Mouse (Mus musculus) v-Abl transformed pro-B cells (cell line): Measurements from ENCODE around the gene Art3.
"Not testable (repeated sequence)": the region's sequence is repeated elsewhere in the genome, so short reads cannot be mapped to it uniquely, and the experiment has no call there.

Experiments
- in situ Hi-C, 2 experiments: fragments of 400-800 bp; cut with MboI; formaldehyde crosslinking; loops; one replicate each; pipeline ENCODE4 v1.15.1; 2025; ENCODE audit not compliant: unreplicated experiment in 2 of 2

The Art3 gene

DNA sequence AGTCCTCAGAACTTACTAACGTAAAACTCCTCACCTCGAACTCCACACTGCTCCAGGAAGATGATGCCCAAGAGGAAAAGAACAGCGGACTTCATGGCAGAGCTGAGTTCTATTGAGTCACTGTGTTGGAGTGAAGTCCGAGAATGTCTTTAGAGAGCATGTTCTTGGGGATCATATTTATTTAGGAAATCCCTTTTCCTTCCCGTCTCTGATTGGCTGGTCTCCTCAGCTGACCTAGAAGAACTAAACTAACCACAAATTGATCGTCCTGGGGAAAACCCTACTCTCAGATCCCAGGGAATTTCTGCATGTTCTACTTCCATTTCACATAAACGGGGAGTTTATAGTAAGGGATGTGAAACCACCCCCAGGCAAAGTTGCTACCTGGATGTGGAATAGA lies 3.7 kb upstream of the Art3 start, which contains the start of gene Cxcl9:
TSS of gene Cxcl9 (minus strand) at position 151 of the 400 bp plus-strand sequence.
- in situ Hi-C loops, result no loop called here

- in situ Hi-C loops, result no loop called here
These were observed 505 bp upstream of the Art3 start for GRCm38 (mm10) chr5:92331122-92331521.

GRCm38 (mm10) chr5:92332359-92332840 lies 773 bp downstream of the Art3 start:
- in situ Hi-C loops, result no loop called here

DNA sequence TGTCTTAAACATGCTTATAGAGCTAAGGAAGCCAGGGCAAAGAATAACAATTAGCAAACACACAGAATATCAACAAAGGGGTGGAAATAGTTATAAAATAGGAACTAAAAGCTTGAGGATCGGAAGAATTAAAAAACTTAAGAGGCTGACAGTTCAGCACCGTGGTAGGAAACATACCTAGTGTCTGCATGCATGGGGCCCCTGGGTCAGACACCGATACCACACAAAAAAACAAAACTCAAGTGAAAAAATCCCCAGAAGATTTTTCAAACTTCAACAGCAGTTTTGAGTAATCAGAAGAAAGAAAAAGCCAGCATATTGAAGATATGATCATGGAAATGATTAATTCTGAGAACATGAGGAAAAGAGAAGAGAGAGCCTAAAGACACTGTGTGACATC lies 5.1 kb downstream of the Art3 start:
- in situ Hi-C loops, result no loop called here

DNA sequence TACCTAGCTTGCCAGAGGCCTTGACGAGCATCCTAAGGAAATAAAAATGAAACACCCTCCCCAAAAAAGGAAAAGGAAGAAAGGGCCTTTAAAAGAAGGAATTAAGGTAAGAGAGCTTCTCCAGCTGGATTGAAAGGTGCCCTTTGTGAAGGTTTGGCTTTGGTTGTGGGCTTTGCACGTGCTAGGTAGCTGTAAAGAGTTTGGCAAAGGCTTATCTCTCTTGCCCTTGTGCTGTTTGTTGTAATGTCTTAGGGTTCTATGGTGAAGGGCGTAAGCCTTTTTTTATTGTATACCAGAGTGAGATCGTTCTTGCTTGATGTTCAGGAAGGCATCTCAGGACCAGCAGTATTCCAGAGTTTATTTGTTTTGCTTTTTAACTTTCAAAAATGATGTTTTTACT lies 9.0 kb downstream of the Art3 start:
- in situ Hi-C loops, result no loop called here

GRCm38 (mm10) chr5:92345006-92345405 lies 13.4 kb downstream of the Art3 start:
- in situ Hi-C loops, result no loop called here

DNA sequence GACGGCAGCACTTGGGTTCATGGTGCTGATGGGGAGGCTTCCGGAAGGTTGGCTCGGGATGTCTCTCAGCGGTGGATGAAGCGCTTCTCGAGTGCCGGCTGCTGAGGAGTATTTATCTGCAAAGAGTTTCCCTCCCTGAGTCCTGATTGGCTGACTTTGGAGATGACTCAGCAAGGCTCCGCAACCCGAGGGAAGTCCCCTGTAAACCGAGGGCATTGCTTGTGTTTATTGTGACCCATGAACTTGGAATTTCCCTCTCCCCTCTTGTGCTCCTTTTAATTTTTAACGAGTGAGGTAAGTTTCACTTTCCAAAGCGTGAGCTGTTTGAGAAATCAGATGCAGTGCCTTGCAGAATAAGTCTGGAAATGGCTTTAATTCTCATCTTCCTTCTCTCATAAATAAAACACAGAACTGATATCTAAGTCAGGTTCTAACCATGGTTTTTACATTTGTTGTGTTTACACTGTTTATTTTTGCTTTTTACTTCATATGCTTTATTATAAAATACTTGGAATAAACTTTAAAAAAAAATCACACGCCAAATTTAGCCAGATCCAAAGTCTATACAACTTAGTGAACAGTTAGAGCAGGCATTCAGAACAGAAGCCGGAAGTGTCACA lies 17.3 kb downstream of the Art3 start, which contains the start of gene Cxcl10:
TSS of gene Cxcl10 (minus strand) at position 96 of the 620 bp plus-strand sequence.
- in situ Hi-C loops, result no loop called here

DNA sequence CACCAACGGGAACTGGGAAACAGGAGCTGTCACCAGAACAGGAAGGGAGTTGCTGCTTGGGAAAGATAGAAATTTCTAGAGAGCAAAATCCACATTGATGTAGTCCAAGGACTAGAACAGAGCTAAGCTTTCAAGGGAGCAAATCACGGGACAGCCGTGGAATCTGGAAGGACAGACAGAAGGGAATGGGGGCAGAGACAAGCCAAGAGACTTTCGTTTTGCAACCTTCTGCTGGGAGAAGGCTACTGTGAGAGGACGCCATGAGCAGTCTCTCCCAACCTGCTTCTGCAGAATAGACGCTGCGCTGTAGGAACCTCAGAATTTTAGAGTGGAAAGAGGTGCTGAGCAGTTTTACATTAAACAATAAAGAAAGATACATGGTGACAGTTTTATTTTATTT lies 18.1 kb downstream of the Art3 start:
- in situ Hi-C loops, result no loop called here

DNA sequence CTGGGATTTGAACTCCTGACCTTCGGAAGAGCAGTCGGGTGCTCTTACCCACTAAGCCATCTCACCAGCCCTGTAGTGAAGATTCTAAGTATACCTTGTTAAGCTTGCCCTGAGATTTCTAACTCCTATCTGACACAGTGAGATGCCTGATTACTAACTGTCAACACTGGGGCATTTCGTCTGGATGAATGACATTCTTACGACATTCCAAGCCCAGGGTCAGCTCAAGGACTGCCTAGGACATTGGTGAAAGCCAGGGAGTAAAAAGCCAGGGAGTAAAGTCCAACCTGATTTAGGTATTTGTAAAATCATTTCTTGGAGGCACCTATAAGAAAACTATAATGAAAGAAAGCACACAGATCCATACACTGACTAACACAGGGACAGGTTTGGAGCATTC lies 21.1 kb downstream of the Art3 start:
- in situ Hi-C loops, result not testable (repeated sequence)

- in situ Hi-C loops, result no loop called here
These were observed 21.9 kb downstream of the Art3 start for GRCm38 (mm10) chr5:92353517-92353916.

DNA sequence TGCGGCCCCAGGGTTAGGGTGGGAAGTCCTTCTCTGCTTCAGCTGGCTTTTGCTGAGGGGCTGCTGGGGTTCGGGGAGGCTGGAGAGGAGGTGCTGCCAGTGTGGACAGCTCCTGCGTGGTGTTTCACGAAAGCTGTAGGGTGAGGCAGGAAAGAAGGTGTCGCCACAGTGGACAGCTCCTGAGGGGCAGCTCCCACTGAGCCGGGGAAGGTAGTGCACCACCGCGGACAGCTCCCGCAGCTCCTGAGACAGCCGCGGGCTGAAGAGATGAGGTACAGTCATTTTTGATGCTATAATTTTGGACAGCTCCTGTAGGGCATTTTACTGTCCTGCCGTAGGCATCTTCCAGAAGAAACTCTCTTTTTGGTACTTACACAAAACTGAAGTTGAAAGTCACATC lies 26.4 kb downstream of the Art3 start:
- in situ Hi-C loops, result no loop called here

- in situ Hi-C loops, result no loop called here
These were observed 27.3 kb downstream of the Art3 start for GRCm38 (mm10) chr5:92358767-92359455.

DNA sequence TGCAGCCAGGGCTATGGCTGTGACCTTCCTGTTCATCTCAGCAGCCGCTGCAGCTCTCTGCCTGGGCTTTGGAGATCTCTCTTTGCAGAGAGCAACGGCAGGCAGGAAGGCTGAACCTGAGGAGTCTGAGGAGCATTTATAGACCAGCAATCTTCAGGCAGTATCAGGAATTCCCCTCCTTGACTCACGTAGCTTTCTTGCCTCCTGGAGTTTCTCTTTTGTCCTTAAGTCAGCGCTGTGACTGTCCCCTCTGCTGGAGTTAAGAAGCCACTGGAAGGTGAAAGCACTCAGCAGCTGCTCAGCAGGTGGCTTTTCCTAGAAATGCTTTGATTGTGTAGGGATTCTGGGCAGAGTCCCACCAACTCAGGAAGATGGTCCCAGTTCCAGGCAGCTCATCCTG lies 31.6 kb downstream of the Art3 start:
- in situ Hi-C loops, result no loop called here

GRCm38 (mm10) chr5:92364011-92364410 lies 32.4 kb downstream of the Art3 start:
- in situ Hi-C loops, result no loop called here

GRCm38 (mm10) chr5:92365146-92365705 lies 33.6 kb downstream of the Art3 start:
- in situ Hi-C loops, result no loop called here

GRCm38 (mm10) chr5:92366565-92366964 lies 34.9 kb downstream of the Art3 start:
- in situ Hi-C loops, result no loop called here

GRCm38 (mm10) chr5:92368392-92368791 lies 36.8 kb downstream of the Art3 start:
- in situ Hi-C loops, result no loop called here

GRCm38 (mm10) chr5:92369151-92369994 lies 37.7 kb downstream of the Art3 start:
- in situ Hi-C loops, result no loop called here

- in situ Hi-C loops, result loop anchor here in 1 of 2 experiments (10.0 kb wide), 1 partner anchor 176 kb away; no protein-coding TSS in a partner anchor
These were observed 38.8 kb downstream of the Art3 start for GRCm38 (mm10) chr5:92370392-92370791.

- in situ Hi-C loops, result loop anchor here in 1 of 2 experiments (10.0 kb wide), 1 partner anchor 176 kb away; no protein-coding TSS in a partner anchor
These were observed 39.3 kb downstream of the Art3 start for GRCm38 (mm10) chr5:92370891-92371290.
